Mouse (Mus musculus) left cerebral cortex, adult 11 months (tissue): ENCODE measurements at regions not wholly inside any gene's neighbourhood (a gene's known extent, or its start where the extent isn't known, plus 50 kb on each side); places are given as distances from the start of the nearest gene placed in this dataset.

Experiments
- DNase-seq: peaks from one replicate; pipeline ENCODE4 v3.0.0; 2022; ENCODE audit warnings: low spot score

DNA sequence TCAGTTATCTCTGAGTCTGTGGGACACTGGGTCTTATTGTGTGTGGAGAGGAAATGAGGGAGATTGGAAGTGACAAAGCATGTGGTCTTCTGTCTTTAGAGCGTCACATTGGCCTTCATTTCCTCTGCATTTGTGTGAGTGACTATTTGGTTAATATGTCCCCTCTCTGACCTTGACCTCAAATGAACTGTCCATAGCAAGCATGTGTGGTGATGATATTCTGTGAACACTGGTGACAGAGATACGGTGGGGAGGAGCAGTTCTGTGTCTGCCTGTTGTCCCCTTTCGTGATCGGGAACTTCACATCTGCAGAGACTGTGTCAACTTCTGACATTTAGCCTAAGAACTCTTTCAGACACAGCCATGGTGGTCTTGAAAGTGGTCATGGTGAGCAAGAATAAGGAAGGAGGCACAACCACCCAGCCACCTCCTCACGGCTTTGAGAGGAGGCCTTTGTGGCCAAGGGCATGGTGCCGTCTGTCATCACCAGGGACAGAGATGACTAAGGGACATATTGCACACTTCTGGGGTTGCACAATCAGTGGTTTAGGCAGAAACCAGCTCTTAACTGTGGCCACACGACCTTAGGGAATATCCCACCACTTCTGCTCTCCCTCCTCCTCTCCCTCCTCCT, 79.2 kb upstream of the Sulf2 start:
- DNase-seq: no peak

DNA sequence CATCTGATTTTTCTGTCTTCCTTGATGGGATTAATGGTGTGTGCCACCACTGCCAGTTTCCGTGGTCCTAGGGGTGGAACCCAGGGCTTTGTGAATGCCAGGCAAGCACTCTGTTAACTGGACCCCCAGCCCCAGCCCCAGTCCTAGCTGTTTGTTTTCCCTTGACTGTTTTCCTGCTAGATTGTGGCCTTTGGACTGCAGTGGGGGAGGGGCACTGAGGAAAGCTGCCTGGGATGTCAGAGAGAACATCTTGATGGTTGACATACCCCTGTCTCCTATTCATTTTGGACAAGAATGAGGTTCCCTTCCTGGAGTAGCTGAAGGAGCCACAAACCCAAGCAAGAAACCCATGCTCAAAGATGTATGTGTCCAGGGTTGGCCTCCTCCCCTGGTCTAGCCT, 77.8 kb upstream of the Sulf2 start:
- no peak for DNase-seq

DNA sequence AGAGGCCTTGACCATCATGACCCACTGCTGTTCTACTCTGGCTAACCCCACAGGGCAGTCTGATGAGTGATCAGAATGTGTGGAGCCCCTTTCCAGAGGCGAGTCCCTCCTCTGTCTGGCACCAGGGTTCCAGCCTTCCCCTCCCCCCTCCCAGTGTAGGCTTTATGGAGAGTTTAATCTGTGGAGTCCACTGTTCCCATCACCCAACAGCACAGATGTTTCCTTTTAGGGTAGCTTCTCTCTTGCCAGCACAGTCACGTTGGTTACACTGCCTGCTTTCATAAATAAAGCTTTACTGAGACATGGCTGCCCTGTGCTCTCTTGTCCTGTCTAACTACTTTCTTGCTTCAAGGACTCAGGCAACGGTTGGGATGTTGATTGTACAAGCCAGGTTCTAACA, 76.9 kb upstream of the Sulf2 start:
- no peak for DNase-seq

DNA sequence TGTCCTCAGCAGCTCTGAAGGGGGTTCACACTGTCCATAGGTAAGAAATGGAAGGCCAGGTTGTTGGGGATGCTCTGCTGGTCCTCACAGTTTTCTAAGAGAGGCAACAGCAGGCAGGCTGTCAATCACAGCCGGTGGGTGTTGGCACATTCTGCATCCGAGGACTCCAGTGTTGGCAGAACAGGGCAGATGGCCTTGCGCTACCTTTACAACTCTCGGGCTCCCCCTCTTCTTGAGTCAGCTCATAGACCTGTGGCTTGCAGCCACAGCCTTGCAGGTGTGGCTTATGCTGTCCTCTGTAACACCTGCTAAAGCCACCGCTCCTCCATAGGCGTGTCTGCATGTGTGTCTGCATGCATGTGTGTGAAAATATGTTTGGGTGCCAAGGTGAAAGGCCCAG, 75.2 kb upstream of the Sulf2 start:
- no peak for DNase-seq

DNA sequence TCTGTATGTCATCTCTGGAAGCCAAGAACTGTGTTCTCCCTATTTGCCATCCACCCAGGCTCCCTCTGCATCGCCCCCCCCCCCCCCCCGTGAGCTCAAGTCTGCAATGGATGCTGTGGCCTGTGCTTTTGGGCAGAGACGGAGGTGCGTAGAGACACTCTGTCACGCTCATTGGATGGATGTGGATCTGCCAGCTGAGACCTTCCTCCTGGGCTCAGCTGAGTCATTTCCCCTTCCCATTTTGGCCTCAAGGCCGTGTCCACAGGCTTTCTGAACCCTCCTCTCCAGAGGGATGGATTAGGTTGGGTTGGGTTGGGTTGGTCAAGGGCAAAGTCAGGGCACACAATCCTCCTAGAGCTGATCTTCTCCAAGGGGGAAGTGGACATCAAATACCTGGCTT, 72.9 kb upstream of the Sulf2 start:
- no peak for DNase-seq

DNA sequence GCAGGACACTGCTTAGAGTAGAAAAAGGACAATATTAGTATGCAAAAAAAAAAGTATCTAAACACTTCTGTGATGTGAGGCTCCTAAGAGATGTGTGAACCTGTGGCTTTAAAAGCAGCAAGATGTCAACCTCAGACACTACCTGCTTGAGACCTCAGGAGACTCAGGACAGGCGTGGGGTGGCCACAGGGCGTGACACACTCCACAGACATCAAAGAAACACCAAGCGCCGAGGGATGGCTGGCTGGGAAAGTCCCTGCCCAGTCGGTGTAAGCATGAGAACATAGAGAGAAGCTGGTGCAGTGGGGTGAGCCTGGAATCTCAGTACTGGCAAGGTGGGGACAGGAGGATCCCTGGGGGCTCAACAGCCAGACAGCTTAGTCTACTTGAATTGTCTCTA, 72.0 kb upstream of the Sulf2 start:
- no peak for DNase-seq

DNA sequence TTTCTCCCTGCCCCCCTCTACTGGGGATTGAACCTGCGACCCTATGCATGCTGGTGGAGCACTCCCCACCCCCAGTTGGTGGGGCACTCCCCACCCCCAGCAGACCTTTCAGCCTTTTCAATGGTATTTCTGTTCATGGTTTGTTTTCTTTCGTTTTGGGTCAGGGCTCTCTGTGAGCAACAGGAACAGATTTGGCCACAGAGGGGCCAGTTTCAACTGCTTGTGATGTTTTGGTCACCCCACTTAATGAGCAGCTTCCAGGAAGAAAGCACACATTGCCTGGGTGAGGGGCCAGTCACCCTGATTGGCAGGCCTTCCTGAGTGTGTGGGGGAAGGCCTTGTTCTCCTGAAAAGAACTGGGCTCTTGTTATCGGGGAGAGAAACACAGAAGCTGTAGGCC, 71.5 kb upstream of the Sulf2 start:
- no peak for DNase-seq

DNA sequence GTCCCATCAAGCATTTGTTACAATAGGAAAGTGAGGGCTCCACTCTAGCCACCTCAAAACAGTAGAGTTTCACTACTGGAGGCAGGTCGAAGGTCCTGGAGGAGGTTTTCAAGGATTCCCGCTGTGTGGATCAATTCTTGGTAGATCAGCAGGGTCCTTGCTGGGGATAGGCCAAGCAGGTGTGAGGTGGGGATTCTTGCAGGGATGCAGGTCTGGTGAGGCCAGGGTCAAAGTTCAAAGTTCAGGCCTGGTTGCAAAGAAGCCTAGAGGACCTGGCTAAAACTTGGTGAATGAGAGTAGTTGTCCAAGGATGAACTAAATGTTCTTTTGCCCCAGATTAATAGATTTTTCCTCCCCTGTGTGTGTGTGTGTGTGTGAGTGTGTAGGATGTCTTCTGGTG, 70.9 kb upstream of the Sulf2 start:
- no peak for DNase-seq

DNA sequence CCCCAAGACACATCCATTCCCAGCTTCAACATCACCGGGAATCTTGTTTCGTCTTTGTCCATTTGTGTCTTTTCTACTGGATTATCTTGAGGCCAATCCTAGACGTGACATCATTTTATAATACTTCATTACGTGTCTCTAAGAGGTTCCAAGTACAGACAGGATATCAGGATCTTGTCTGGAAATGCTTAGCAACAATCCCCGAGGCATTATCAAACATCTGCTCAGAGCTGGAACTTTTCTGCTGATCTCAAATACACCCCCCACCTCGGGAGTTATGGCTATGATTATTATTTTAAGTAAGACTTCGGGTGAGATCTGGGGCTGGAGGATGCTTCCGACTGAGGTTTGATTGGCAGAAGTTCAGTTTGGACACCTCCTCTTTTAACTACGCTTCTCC, 69.9 kb upstream of the Sulf2 start:
- DNase-seq: no peak

DNA sequence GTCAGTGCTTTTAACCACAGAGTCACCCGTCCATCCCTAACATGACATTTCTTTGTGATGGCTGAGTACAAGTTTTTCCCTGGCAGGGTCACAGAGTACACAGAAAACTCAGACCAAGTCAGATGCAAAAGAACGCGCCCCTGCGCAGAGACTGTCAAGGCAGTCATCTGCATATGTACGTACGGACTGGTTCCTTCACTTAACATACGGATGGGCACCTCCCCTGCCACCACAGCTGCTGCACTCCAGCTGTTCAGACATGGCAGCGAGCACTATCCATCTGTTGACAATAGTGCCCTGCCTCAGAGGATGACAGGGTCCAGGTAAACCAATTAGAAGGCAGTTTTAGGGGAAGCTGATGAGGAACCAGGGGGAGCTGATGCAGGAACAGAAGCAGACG, 63.3 kb upstream of the Sulf2 start:
- DNase-seq: no peak

DNA sequence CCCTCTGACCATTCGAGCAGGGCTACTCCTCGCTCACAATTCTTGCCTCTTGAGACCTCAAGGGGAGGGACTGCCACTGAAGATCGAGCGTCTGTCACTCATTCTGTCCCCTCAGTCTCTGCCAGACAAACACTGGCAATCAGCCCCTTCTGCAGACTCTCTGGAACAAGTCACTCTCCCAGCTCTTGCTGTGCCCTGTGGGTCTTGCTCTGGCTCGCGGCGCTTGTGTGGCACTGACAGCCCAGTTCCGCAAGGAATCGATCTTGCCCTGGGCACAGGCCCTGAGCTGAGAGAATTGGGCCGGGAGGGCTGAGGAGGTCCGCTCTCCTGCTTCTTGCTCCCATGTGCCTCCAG, 61.0 kb upstream of the Sulf2 start:
- no peak for DNase-seq

DNA sequence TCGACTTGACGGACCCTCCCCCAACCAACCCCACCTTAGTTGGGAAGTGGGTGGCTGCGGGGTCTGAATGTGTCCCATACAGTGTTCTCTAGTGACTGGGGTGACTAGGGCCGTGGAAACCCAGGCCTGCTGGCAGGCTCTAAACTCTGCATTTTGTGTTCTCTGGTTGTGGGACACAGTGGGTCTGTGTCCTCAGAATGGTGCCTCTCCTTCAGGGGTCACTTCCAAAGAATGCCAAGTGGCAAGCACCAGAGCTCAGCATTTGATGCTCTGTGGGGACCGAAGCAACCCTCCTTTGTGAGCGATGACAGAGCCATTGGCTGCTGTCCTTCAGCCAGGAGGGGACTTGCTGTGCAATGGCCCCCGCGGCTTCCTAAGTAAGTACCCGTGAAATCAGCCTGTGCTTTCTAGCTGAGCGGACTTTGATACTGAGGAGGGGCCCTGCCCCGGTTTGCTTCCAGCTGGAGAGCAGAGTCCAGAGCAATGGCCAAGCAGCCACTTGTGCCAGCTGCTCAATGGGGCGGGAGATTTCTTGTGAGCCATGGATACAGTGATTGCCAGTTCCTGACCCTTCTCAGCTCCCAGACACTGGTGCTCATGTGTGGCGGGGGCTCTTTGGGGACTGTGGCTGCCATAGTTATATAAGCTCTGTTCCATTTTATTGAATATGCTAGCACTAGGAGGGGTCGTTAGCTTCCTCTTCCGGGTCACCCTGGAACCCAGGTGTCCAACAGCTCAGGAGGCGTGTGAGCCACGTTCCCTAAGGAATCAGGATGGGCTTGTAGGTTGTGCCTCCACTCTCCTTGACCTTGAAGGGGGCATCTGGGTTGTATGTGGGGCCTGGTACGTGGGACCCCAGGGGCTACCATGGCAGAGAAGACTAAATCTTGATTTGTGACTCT, 60.4 kb upstream of the Sulf2 start:
- DNase-seq: no peak

DNA sequence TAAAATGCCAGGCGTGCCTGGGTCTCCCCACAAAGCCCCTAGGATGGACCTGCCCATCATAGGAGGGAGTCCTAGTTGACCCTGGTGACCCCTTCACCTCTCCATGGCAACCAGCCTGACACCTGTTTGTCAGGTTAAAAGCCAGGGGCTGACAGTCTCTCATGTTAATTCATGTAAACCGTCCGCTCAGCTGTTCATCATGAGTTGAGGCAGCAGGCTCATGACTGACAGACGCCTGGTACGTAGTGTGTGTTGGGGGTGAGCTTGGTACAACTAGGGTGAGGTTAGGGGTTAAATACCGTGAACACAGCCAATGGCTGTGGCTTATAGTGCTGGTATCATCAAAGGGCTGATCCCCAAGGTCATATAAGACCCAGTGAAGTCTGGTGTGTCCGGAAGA, 59.7 kb upstream of the Sulf2 start:
- no peak for DNase-seq

DNA sequence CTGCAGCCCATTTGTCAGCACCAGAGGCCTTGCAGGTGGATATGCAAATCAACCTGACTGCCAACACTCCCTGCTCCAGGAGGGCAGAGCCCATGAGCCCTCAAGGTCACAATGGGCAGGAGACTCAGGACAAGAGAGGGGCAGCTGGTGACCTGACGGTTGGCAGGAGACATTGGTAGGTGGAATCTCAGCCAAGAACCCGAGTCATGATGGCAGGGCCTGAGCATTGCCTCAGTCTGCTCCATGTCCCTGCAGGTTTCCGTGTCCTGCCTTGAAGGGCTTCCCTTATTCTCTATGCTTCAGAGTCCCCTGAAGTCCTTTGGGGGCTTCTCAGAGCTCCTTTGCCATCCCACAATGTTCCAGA, 51.7 kb upstream of the Sulf2 start:
- DNase-seq: no peak

DNA sequence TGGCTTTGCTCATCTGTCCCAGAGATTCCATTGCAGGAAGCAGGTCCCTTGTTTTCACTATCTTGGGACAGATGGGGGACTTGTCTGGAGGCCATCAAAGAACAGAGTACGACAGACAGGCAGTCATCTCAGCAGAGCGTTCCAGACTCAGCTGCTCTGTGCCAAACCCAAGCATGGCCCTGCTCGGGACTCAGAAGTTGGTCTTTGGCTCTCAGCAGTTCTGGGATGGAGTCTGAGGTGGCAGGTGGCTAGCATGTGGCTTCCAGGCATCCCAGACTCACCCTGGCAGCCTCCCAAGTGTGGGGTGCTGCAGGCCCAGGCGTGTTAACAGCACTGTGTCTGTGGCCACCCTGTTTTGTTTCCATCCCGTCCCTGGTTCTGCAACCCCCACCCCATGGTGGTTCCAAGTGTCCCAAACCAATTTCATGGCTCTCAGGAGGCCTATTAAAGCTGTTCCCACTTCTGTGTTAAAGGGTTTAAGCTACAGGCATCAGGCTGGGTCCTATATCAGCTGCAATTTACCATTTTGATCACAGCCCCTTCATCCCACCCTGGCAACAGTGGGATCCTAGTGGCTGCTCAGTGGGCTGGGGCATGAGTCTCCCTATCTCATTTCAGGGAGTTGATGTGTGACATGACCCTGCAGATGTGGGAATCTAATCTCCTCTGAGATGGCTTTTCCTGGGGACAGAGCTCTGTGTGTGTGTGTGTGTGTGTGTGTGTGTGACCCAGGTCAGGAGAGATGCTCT, 51.1 kb upstream of the Sulf2 start:
- no peak for DNase-seq
